Mouse (Mus musculus) CH12.LX (cell line): ENCODE measurements around the gene Diexf. TPM values are rescaled to one million over a fixed set of nuclear protein-coding genes. Genes with fewer than 3 reads are reported as not detected.

Experiments
- DNase-seq: peaks from one replicate; pipeline ENCODE4 v3.0.0-alpha.2; 2013; ENCODE audit errors: extremely low read depth
- H3K27ac ChIP-seq: 2 replicates; pipeline ENCODE4 v1.5.1; 2012; ENCODE audit warnings: low read depth, mild to moderate bottlenecking, control low read depth, moderate library complexity; ENCODE audit not compliant: insufficient read depth
- H3K27me3 ChIP-seq: replicated peaks from 2 replicates; pipeline ENCODE3; 2012; ENCODE audit warnings: inconsistent platforms
- H3K36me3 ChIP-seq, 2 experiments: replicated peaks in 1 of 2; 2 replicates each; pipeline versions ENCODE3 to v1.6.1; 2012; ENCODE audit warnings: inconsistent platforms in 1 of 2, low read length in 1 of 2, mild to moderate bottlenecking in 1 of 2, mixed read lengths in 1 of 2, moderate library complexity in 1 of 2; ENCODE audit not compliant: control insufficient read depth in 1 of 2, insufficient read depth in 1 of 2
- H3K4me1 ChIP-seq, 2 experiments: 2 replicates each; pipeline ENCODE4 v1.6.1; 2012; ENCODE audit warnings: inconsistent platforms in 1 of 2, moderate library complexity in 1 of 2; ENCODE audit not compliant: insufficient read depth in 2 of 2, control insufficient read depth in 1 of 2
- H3K4me2 ChIP-seq: 2 replicates; pipeline ENCODE4 v1.6.1; 2012; ENCODE audit warnings: low read depth, mild to moderate bottlenecking, control low read depth; ENCODE audit not compliant: poor library complexity, insufficient read depth, severe bottlenecking
- H3K4me3 ChIP-seq, 3 experiments: fragments of 150-350 bp in 1 of 3; sonication (generic) in 1 of 3; replicated peaks in 1 of 3; 2 replicates each; pipeline versions ENCODE3 to v1.5.1; 2011 to 2012; ENCODE audit warnings: low read depth in 2 of 3, low read length in 2 of 3, mild to moderate bottlenecking in 2 of 3, moderate library complexity in 2 of 3, control low read depth in 1 of 3, improper control_type of control experiment in 1 of 3, inconsistent platforms in 1 of 3, mixed read lengths in 1 of 3; ENCODE audit not compliant: poor library complexity in 1 of 3
- H3K79me2 ChIP-seq: replicated peaks from 2 replicates; pipeline ENCODE4 v1.6.1; 2012; ENCODE audit warnings: mild to moderate bottlenecking, moderate library complexity; ENCODE audit not compliant: control insufficient read depth, poor library complexity, insufficient read depth, severe bottlenecking; ENCODE audit errors: extremely low read depth
- H3K9ac ChIP-seq: 2 replicates; pipeline ENCODE4 v1.6.1; 2012; ENCODE audit warnings: low read depth, mild to moderate bottlenecking, control low read depth, moderate library complexity; ENCODE audit not compliant: insufficient read depth
- H3K9me3 ChIP-seq: replicated peaks from 2 replicates; pipeline ENCODE3; 2012; ENCODE audit warnings: low read length, inconsistent platforms, mixed read lengths
- CHD2 ChIP-seq: IDR thresholded peaks from 2 replicates; pipeline ENCODE4 v1.6.1; 2011; ENCODE audit warnings: low read length, improper control_type of control experiment
- CTCF ChIP-seq, 2 experiments: IDR thresholded peaks in 1 of 2; conservative IDR thresholded peaks in 1 of 2; 2 replicates each; pipeline ENCODE4 v1.5.1; 2011 to 2012; ENCODE audit warnings: low read depth in 2 of 2, low read length in 2 of 2, improper control_type of control experiment in 1 of 2, inconsistent platforms in 1 of 2, mild to moderate bottlenecking in 1 of 2, moderate library complexity in 1 of 2
- E2F4 ChIP-seq: IDR thresholded peaks from 2 replicates; pipeline ENCODE4 v1.6.1; 2011; ENCODE audit warnings: low read depth, low read length, improper control_type of control experiment; ENCODE audit not compliant: insufficient replicate concordance
- ELF1 ChIP-seq: IDR thresholded peaks from 2 replicates; pipeline ENCODE4 v1.6.1; 2014; ENCODE audit warnings: low read depth, mild to moderate bottlenecking, inconsistent platforms, low read length, improper control_type of control experiment
- ETS1 ChIP-seq: conservative IDR thresholded peaks from 2 replicates; pipeline ENCODE4 v1.6.1; 2012; ENCODE audit warnings: low read depth, mild to moderate bottlenecking, inconsistent platforms, low read length, improper control_type of control experiment, moderate library complexity
- HCFC1 ChIP-seq: IDR thresholded peaks from 2 replicates; pipeline ENCODE4 v1.6.1; 2012; ENCODE audit warnings: low read depth, mild to moderate bottlenecking, inconsistent platforms, low read length, improper control_type of control experiment
- JUND ChIP-seq: conservative IDR thresholded peaks from 2 replicates; pipeline ENCODE4 v1.6.1; 2011; ENCODE audit warnings: low read depth, low read length, improper control_type of control experiment
- KAT2A ChIP-seq: IDR thresholded peaks from 2 replicates; pipeline ENCODE4 v1.6.1; 2012; ENCODE audit warnings: low read length, improper control_type of control experiment, inconsistent platforms; ENCODE audit not compliant: insufficient replicate concordance
- MAZ ChIP-seq: IDR thresholded peaks from 2 replicates; pipeline ENCODE4 v1.6.1; 2012; ENCODE audit warnings: low read depth, mild to moderate bottlenecking, inconsistent platforms, low read length, improper control_type of control experiment, moderate library complexity
- MEF2A ChIP-seq: IDR thresholded peaks from 2 replicates; pipeline ENCODE4 v1.6.1; 2014; ENCODE audit warnings: low read depth, mild to moderate bottlenecking, inconsistent platforms, low read length, improper control_type of control experiment, borderline replicate concordance
- MXI1 ChIP-seq: IDR thresholded peaks from 2 replicates; pipeline ENCODE4 v1.6.1; 2011; ENCODE audit warnings: mild to moderate bottlenecking, low read depth, low read length, improper control_type of control experiment
- NRF1 ChIP-seq: IDR thresholded peaks from 2 replicates; pipeline ENCODE4 v1.6.1; 2014; ENCODE audit warnings: low read depth, mild to moderate bottlenecking, inconsistent platforms, low read length, improper control_type of control experiment, moderate library complexity
- PAX5 ChIP-seq: IDR thresholded peaks from 2 replicates; pipeline ENCODE4 v1.6.1; 2012; ENCODE audit warnings: low read length, inconsistent platforms, mixed read lengths
- POLR2A ChIP-seq: IDR thresholded peaks from 2 replicates; pipeline ENCODE4 v1.6.1; 2011; ENCODE audit warnings: low read depth, mild to moderate bottlenecking, improper control_type of control experiment, low read length
- POLR2AphosphoS2 ChIP-seq: IDR thresholded peaks from 2 replicates; pipeline ENCODE4 v1.6.1; 2011; ENCODE audit warnings: low read depth, low read length, improper control_type of control experiment
- RCOR1 ChIP-seq: conservative IDR thresholded peaks from 2 replicates; pipeline ENCODE4 v1.6.1; 2012; ENCODE audit warnings: low read depth, mild to moderate bottlenecking, inconsistent platforms, low read length, improper control_type of control experiment
- SIN3A ChIP-seq: IDR thresholded peaks from 2 replicates; pipeline ENCODE4 v1.6.1; 2012; ENCODE audit warnings: low read length, improper control_type of control experiment, inconsistent platforms
- SMC3 ChIP-seq: IDR thresholded peaks from 2 replicates; pipeline ENCODE4 v1.6.1; 2011; ENCODE audit warnings: low read depth, low read length, improper control_type of control experiment
- TCF12 ChIP-seq: IDR thresholded peaks from 2 replicates; pipeline ENCODE4 v1.6.1; 2014; ENCODE audit warnings: low read depth, mild to moderate bottlenecking, inconsistent platforms, low read length, improper control_type of control experiment
- USF2 ChIP-seq: conservative IDR thresholded peaks from 2 replicates; pipeline ENCODE4 v1.6.1; 2011; ENCODE audit warnings: low read depth, low read length, improper control_type of control experiment
- ZKSCAN1 ChIP-seq: IDR thresholded peaks from 2 replicates; pipeline ENCODE4 v1.6.1; 2012; ENCODE audit warnings: low read depth, inconsistent platforms, low read length, improper control_type of control experiment, borderline replicate concordance
- dilution Hi-C: fragments of 300-500 bp; cut with MboI; formaldehyde crosslinking; loops from 2 replicates; pipeline ENCODE4 v1.14.3; 2020; ENCODE audit warnings: low sequenced_read_pairs; ENCODE audit not compliant: extremely low pct_unique_long_range_greater_than_20kb, extremely low pct_ligation_motif_present
- in situ Hi-C: fragments of 300-500 bp; cut with MboI; formaldehyde crosslinking; loops from 3 replicates; pipeline ENCODE4 v1.14.3; 2019; ENCODE audit warnings: low sequenced_read_pairs, low pct_ligation_motif_present, low pct_unique_long_range_greater_than_20kb, mixed read lengths
- polyA plus RNA-seq: library from polyadenylated mRNA; unstranded; fragments of >175 nt; gene quantifications from 2 replicates; pipeline ENCODE4 v1.2.1, GENCODE M21; 2012; ENCODE audit warnings: low read depth; ENCODE audit not compliant: insufficient read length
- total RNA-seq, 2 experiments: library from RNA; depleted of rRNA; stranded (reverse); fragments of 300-350 nt in 1 of 2; fragments of >200 nt in 1 of 2; gene quantifications; 2 replicates each; pipeline ENCODE4 v1.2.3; 2012 to 2014

Diexf gene
- total and polyA plus RNA-seq, 3 experiments: 11.4 to 39.7 (median 17.8) TPM

DNA sequence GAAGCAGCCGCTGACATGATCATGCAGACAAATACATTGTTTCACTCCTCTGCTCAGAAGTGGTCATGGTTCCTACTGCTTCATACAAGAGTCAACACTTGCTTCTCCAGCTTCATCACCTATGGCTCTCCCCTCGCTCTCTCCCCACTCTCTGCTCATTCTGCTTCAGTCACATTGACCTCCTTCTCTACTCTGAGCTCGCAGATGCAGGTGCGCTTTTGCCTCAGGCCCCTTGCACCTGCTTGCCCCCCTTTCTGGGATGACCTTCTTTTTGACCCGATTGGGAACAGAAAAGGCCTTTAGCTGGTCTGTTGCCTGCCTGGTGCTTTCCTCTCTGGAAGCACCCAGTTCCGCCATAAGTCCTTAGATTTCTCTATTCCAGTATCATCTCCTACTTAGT is 14.4 kb upstream of the Diexf start:
- Histone ChIP-seq H3K4me3 (no peak overlapping the region), H3K9ac (no peak overlapping the region), H3K4me1 (peaks cover 17 to 33% of the 10 kb centered on the region in 2 experiments), H3K27ac (no peak overlapping the region), H3K4me2 (no peak overlapping the region), H3K9me3 (no peaks in the 10 kb centered on the region), H3K36me3 (no peaks in the 10 kb centered on the region), H3K79me2 (no peaks in the 10 kb centered on the region), H3K27me3 (no peaks in the 10 kb centered on the region)
- in situ Hi-C loops (no loop called here), dilution Hi-C loops (no loop called here)
- DNase-seq: no peak
- TF ChIP-seq JUND (no peak), CTCF (conservative IDR thresholded peaks at IDR 0.05 in 1 of 2, IDR thresholded peaks at IDR 0.05 in 1 of 2; ENCODE audit: low read depth in 2 of 2, low read length in 2 of 2) (no peak), MEF2A (no peak), POLR2A (no peak), PAX5 (no peak), ETS1 (no peak), ZKSCAN1 (no peak), SIN3A (no peak), KAT2A (no peak), MAZ (no peak), E2F4 (no peak), MXI1 (no peak)

DNA sequence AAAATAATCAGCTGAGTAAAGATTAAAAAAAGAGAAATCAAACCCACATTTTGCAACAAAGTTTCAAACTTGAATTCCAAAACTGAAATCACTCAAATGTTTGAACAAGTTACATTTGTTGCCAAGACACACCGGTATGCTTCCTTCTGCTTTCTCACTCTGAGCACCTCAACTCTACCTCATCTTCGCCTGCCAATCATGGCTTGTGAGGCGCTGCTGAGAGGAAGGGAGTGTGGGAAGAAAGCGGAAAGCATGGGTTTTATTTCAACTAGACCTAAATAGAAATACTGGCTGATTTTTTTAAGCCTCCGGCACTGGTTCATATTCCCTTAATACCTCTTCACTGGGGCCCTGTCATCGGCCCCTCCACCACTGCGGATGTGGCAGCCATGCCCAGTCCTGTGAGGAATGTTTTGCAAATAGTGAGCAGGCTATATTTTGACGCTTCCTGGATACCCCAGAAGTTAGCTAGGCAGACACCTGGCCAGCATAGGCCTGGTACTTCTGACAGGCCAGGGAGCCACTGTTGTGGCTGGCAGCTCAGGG is 12.5 kb upstream of the Diexf start:
- H3K27me3 ChIP-seq: no peaks in the 10 kb centered on the region
- H3K4me2 ChIP-seq: no peak overlapping the region
- in situ Hi-C loops: no loop called here
- H3K9ac ChIP-seq: no peak overlapping the region
- peaks cover 30 to 38% of the 10 kb centered on the region in 2 experiments for H3K4me1 ChIP-seq
- no peaks in the 10 kb centered on the region for H3K36me3 ChIP-seq
- TF ChIP-seq USF2: no peak
- no peak for TF ChIP-seq SMC3
- no peak for TF ChIP-seq PAX5
- no peak for TF ChIP-seq NRF1
- TF ChIP-seq ELF1: no peak
- TF ChIP-seq HCFC1: no peak
- TF ChIP-seq TCF12: no peak
- no peak for TF ChIP-seq MAZ
- TF ChIP-seq ETS1: no peak
- TF ChIP-seq MXI1: no peak
- TF ChIP-seq CHD2: no peak
- no peak for TF ChIP-seq POLR2AphosphoS2
- TF ChIP-seq E2F4: no peak
- no peak for TF ChIP-seq KAT2A
- TF ChIP-seq RCOR1: no peak
- TF ChIP-seq SIN3A: no peak
- no peaks in the 10 kb centered on the region for H3K9me3 ChIP-seq
- H3K79me2 ChIP-seq: no peaks in the 10 kb centered on the region
- dilution Hi-C loops: no loop called here
- no peak overlapping the region for H3K27ac ChIP-seq
- DNase-seq: no peak
- no peak overlapping the region for H3K4me3 ChIP-seq
